Mouse (Mus musculus): ENCODE measurements at regions not wholly inside any gene's neighbourhood (a gene's known extent, or its start where the extent isn't known, plus 50 kb on each side); places are given as distances from the start of the nearest gene placed in this dataset.

- DNase-seq: peak; percentile 10
Observed at GRCm38 (mm10) chr1:101272365-101272764, 1499.8 kb downstream of the Cntnap5b start.

- DNase-seq: no peak
Observed at GRCm38 (mm10) chr1:101273633-101274032, 1501.1 kb downstream of the Cntnap5b start.

GRCm38 (mm10) chr1:101285416-101285815 is 1512.9 kb downstream of the Cntnap5b start:
- no peak for DNase-seq

Measured in cerebellum, adult 11 months (tissue).